Mouse (Mus musculus) stomach, postnatal 0 days (tissue): ENCODE results near the gene Fastkd5.

Experiments
- CTCF ChIP-seq: IDR thresholded peaks from 2 replicates; pipeline ENCODE4 v1.5.1; 2016; ENCODE audit warnings: antibody characterized with exemption, low read depth, mild to moderate bottlenecking, moderate library complexity
- EP300 ChIP-seq: optimal IDR thresholded peaks from 2 replicates; pipeline ENCODE3; 2016; ENCODE audit warnings: antibody characterized with exemption

GRCm38 (mm10) chr2:130582552-130582951 is 47.3 kb downstream of the Fastkd5 start, which contains the start of gene Avp:
- TF ChIP-seq CTCF (no peak), EP300 (no peak)
